Mouse (Mus musculus): ENCODE data around the gene Slc2a13. TPM values are rescaled to one million over a fixed set of nuclear protein-coding genes. Genes with fewer than 3 reads are reported as not detected.

The Slc2a13 gene
- polyA plus RNA-seq, 1 experiment from 2014 or later: 0.13 TPM

DNA sequence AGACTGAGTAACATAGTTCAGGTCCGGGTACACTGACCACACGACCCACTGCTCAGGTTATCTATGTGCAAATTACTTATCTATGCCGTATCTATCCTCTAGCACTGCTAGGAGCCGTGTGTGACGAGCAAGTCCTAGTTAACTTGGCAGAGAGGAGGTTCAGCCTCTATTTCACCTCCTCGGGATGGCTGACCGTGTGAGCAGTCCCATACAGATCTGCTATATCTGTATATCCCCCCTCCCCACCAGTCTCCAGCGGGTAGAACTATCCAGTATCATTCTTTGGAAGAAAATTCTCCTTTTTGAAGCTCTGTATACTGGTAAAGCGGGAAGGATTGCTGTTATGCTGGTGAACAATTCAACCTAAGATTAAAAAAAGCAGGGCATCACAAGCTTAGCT, 70.8 kb downstream of the Slc2a13 start:
- H3K36me3 ChIP-seq: no peaks in the 10 kb centered on the region
- H3K4me2 ChIP-seq: no peak overlapping the region
- ATAC-seq (ENCODE audit: low read depth) (no peak), DNase-seq (no peak)
- no peak overlapping the region for H3K4me3 ChIP-seq (replicated peaks)
- 58% methylated on average over 9 of the region's 9 CpGs for WGBS (ENCODE audit: insufficient replicate concordance)
- no peak overlapping the region for H3K27ac ChIP-seq
- H3K9ac ChIP-seq: no peak overlapping the region
- H3K27me3 ChIP-seq: no peaks in the 10 kb centered on the region
- no peaks in the 10 kb centered on the region for H3K4me1 ChIP-seq (replicated peaks)
- no peaks in the 10 kb centered on the region for H3K9me3 ChIP-seq (replicated peaks)

DNA sequence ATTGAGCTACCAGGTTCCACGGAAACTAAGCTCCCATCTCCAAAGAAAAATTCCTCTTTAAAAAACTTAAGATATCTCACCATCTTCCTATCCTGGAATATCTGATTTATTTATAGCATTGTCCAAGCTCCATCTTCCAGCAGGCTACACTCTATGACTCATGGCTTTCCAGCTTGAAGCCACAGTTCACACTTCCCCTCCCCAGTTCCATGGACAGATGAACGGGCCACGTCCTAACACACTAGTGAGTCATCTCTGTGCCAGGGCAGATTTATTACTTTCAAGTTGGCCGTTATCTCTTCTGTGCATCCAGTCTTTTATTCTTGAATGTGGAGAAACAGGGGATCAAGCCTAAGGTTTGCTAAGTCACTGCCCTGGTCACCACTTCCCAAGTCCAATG, 78.0 kb downstream of the Slc2a13 start:
- no peak for ATAC-seq (ENCODE audit: low read depth)
- no peak overlapping the region for H3K27ac ChIP-seq
- no peaks in the 10 kb centered on the region for H3K4me1 ChIP-seq (replicated peaks)
- H3K36me3 ChIP-seq: no peaks in the 10 kb centered on the region
- H3K4me2 ChIP-seq: no peak overlapping the region
- no peaks in the 10 kb centered on the region for H3K27me3 ChIP-seq
- no peak overlapping the region for H3K9ac ChIP-seq
- 60% methylated on average over 4 of the region's 4 CpGs for WGBS (ENCODE audit: insufficient replicate concordance)
- no peak overlapping the region for H3K4me3 ChIP-seq (replicated peaks)
- no peak for DNase-seq
- no peaks in the 10 kb centered on the region for H3K9me3 ChIP-seq (replicated peaks)

DNA sequence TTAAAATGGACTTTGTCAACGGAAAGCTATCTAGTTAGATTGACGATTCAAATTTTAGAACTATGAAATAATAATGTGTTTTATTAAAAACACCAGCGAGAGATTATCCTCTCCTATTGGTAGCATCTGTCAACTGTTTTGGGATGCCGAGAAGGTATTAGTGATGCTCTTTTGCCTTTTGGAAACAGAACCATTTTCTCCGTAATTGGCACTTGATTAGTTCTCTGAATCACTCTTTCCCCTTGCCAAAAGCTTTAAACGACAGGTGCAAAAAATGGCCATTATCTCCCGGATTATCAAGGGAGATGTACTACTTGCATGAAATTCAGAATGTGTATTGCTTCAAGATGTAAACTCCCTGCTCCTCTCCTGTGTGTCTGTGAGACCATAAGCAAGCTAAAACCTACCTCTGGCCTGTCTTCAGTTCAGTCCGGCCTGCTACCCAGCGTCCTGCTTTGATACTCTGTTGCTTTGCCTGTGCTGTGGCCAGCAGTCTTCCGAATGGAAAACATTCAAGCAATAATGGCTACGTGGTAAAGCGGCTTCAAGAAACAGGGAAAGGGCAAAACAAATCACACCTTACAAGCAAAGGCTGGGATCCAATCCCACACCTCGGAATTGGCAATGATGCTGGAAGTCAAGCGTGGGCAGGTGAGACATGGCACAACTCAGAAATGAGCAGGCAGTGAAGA, 93.0 kb downstream of the Slc2a13 start:
- Histone ChIP-seq H3K4me2 (no peak overlapping the region), H3K27me3 (no peaks in the 10 kb centered on the region), H3K9me3 (replicated peaks) (0 out of 2 replicates have a peak, but pooled peaks cover 3% of the 10 kb centered on the region), H3K9ac (no peak overlapping the region), H3K36me3 (no peaks in the 10 kb centered on the region), H3K4me3 (replicated peaks) (no peak overlapping the region), H3K27ac (no peak overlapping the region), H3K4me1 (replicated peaks) (no peaks in the 10 kb centered on the region)
- WGBS (ENCODE audit: insufficient replicate concordance): 67% methylated on average over 14 of the region's 14 CpGs
- DNase-seq: no peak
- no peak for ATAC-seq (ENCODE audit: low read depth)

DNA sequence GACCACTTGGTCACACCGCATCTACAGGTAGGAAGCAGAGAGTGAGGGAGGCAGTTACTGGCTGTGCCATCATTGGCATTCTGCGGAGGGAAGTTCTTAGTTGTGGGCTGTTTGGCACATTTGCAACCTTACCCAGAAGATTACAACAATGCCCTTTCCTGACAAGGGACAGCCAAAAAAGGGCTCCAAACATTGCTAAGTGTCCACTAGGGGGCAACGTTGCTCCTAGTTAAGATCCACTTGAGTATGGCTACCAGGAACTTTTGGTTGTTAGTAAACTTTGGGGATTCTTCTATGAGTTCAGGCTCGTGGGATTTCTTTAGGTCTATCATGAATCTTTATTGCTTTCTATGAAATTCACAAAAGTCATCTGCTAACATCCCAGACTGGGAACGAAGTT, 95.3 kb downstream of the Slc2a13 start:
- H3K9ac ChIP-seq: no peak overlapping the region
- H3K4me3 ChIP-seq (replicated peaks): no peak overlapping the region
- DNase-seq (no peak), ATAC-seq (ENCODE audit: low read depth) (no peak)
- no peaks in the 10 kb centered on the region for H3K27me3 ChIP-seq
- 32% methylated on average over 5 of the region's 5 CpGs for WGBS (ENCODE audit: insufficient replicate concordance)
- 0 out of 2 replicates have a peak, but pooled peaks cover 3% of the 10 kb centered on the region for H3K9me3 ChIP-seq (replicated peaks)
- H3K36me3 ChIP-seq: no peaks in the 10 kb centered on the region
- H3K27ac ChIP-seq: no peak overlapping the region
- H3K4me1 ChIP-seq (replicated peaks): no peaks in the 10 kb centered on the region
- H3K4me2 ChIP-seq: no peak overlapping the region

DNA sequence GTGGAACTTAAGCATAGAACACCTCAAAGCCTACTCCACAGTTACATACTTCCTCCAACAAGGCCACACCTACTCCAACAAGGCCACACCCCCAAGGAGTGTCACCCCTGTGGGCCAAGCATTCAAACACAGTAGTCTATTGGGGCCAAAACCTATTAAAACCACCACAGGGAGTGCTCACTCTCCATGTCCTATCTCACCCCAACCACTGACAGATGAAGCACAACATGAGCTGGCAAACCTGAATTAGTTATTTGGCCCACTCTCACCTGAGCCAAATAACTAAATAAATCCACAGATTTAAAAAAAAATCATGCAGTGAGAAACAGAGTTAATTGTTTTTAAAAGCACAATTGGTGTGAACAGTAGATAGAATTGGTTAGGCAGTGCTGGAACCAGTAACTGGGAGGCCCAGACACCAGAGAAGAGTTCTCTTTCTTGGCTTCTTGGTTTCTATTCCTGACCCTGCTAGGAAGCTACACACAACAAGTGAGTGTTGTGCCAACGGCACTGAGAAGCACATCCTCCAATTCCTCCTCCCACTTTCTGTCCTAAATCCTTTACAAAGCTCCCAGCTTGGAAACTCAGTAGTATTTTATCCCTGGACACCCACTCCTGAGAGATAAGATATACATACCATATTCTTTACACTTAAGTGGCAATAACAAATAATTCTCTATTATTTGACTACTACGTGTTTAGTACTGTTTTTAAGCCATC, 99.2 kb downstream of the Slc2a13 start:
- WGBS (ENCODE audit: insufficient replicate concordance): 50% methylated on average over 2 of the region's 2 CpGs
- DNase-seq: no peak
- no peak for ATAC-seq (ENCODE audit: low read depth)

DNA sequence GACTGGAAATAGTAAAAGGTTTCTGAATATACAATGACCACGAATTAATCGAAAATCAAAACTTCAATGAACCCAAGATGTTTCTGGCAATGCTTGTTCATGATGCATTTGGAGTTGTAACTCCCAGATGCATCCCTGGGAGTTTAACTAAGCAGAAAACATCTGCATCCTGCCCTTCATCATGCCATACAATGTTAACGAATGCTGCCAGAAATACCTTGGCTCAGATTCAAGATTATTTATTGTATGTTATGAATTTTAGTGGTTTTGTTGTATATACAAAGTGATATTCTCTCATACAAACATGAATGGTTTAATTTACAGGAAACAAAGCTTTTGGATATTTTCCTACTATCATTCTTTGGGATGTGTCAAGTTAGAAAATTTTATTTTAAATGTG, 107.7 kb downstream of the Slc2a13 start:
- ATAC-seq (ENCODE audit: low read depth) (no peak), DNase-seq (no peak)
- WGBS (ENCODE audit: insufficient replicate concordance): 42% methylated on average over 3 of the region's 3 CpGs
- Histone ChIP-seq H3K4me2 (no peak overlapping the region), H3K4me3 (replicated peaks) (no peak overlapping the region), H3K27me3 (no peaks in the 10 kb centered on the region), H3K9ac (no peak overlapping the region), H3K36me3 (no peaks in the 10 kb centered on the region), H3K4me1 (replicated peaks) (no peaks in the 10 kb centered on the region), H3K9me3 (replicated peaks) (no peaks in the 10 kb centered on the region), H3K27ac (no peak overlapping the region)

More for the DNA sequence above, 99.2 kb downstream of the Slc2a13 start:
- Histone ChIP-seq H3K4me2 (no peak overlapping the region), H3K27me3 (no peaks in the 10 kb centered on the region), H3K36me3 (no peaks in the 10 kb centered on the region), H3K27ac (no peak overlapping the region), H3K4me1 (replicated peaks) (no peaks in the 10 kb centered on the region), H3K4me3 (replicated peaks) (no peak overlapping the region), H3K9me3 (replicated peaks) (no peaks in the 10 kb centered on the region; the same call in 1 of the 2 replicates), H3K9ac (no peak overlapping the region)

DNA sequence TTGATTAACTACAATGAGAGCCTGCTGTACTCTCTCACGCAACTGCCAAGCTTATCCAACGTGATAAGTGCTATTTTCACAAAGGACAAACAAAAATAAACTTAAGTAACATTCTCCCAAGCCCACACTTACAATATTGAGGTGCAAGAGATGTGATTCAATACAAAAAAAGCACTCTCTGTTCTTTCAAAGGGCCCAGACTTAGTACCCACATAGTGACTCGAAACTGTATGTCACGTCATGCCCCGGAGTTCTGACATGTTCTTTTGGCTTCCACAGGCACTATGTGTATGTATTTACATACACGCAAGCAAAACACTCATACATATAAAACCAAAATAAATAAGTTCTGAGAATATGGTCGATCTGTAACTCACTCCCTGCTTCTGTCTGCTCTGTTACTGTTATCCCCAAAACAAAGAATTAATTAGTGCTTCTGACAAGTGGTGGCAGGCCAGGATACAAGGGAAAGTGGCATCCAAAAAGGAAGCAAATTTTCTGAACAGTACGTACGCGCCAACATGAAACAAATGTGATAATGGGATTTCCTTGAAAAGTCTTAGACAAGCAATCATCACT, 109.1 kb downstream of the Slc2a13 start:
- Histone ChIP-seq H3K9ac (no peak overlapping the region), H3K27ac (no peak overlapping the region), H3K9me3 (replicated peaks) (no peaks in the 10 kb centered on the region), H3K36me3 (no peaks in the 10 kb centered on the region), H3K4me1 (replicated peaks) (no peaks in the 10 kb centered on the region), H3K27me3 (no peaks in the 10 kb centered on the region), H3K4me3 (replicated peaks) (no peak overlapping the region), H3K4me2 (no peak overlapping the region)
- DNase-seq (no peak), ATAC-seq (ENCODE audit: low read depth) (no peak)
- 65% methylated on average over 10 of the region's 10 CpGs for WGBS (ENCODE audit: insufficient replicate concordance)

DNA sequence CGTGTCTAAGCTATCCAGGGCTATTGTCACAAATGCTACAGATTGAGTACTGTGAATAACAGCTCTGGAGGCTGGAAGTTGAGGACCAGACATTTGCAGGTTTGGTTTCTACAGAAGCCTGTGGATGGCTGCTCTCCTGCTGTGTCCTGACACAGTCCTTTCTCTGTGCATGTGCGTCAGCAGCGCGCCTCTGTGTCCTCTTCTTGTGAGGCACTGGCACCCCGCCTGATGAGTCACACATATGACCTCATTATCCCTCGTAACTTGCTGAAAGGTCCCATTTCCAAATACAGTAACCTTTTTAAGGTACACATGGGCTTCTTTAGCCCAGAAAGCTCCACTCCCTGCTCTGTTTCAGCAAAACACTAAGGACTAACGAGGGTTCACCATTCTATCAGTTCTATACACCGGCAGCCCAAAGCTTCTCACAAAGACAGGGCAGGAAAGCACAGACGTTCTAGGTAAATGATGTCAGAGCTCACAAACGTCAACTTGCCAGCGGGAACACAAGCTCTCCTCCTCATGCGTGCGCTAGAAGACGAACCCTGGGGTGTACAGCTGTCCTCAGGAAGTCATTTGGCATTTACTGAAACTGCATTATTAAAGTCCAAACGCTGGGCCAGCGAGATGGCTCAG, 109.9 kb downstream of the Slc2a13 start:
- WGBS (ENCODE audit: insufficient replicate concordance): 64% methylated on average over 16 of the region's 16 CpGs
- no peak overlapping the region for H3K4me2 ChIP-seq
- no peak overlapping the region for H3K27ac ChIP-seq
- no peaks in the 10 kb centered on the region for H3K27me3 ChIP-seq
- H3K9ac ChIP-seq: no peak overlapping the region
- no peaks in the 10 kb centered on the region; the same call in 1 of the 2 replicates for H3K9me3 ChIP-seq (replicated peaks)
- no peak overlapping the region for H3K4me3 ChIP-seq (replicated peaks)
- no peaks in the 10 kb centered on the region for H3K36me3 ChIP-seq
- DNase-seq (no peak), ATAC-seq (ENCODE audit: low read depth) (no peak)
- H3K4me1 ChIP-seq (replicated peaks): no peaks in the 10 kb centered on the region

DNA sequence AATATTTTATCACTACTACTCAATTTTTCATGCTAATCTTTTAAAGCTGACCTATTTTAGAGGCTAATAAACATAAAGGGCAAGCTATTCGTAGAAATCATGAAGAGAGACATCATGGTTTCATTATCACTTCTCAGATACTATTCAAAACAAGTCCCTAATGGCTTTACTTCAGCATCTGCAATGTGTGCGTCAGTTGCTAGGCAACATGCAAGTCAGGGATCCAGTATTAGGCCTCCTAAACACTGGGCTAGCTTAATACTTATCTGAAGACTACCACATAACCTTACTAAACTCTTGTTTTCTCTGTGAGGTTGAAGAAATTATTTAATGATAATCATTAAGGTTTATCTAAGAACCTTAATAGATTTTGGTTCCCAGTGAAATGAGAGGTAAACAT, 111.1 kb downstream of the Slc2a13 start:
- no peaks in the 10 kb centered on the region; the same call in 1 of the 2 replicates for H3K9me3 ChIP-seq (replicated peaks)
- H3K27me3 ChIP-seq: no peaks in the 10 kb centered on the region
- no peak overlapping the region for H3K27ac ChIP-seq
- H3K36me3 ChIP-seq: no peaks in the 10 kb centered on the region
- H3K4me3 ChIP-seq (replicated peaks): no peak overlapping the region
- 39% methylated on average over 2 of the region's 2 CpGs for WGBS (ENCODE audit: insufficient replicate concordance)
- H3K4me2 ChIP-seq: no peak overlapping the region
- no peak overlapping the region for H3K9ac ChIP-seq
- no peaks in the 10 kb centered on the region for H3K4me1 ChIP-seq (replicated peaks)
- no peak for ATAC-seq (ENCODE audit: low read depth)
- no peak for DNase-seq

DNA sequence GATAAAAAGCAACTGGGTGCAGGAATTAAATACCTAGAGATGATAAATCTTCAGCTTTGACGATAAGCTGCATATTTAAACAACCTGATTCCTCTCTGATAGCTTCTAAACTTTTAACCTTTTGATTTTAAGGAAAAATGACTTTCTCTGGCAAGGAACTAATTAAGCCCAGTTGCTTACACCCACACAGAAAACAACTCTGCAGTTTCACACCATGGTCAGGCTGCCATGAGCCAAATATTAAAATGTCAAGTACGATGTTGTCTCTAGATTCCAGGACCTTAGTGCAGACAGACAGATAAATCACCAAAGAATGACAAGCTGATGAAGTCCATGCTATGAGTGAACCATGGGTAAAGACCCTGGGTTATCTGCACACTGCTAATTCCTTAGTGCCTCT, 115.9 kb downstream of the Slc2a13 start:
- Histone ChIP-seq H3K4me1 (replicated peaks) (no peaks in the 10 kb centered on the region), H3K27ac (no peak overlapping the region), H3K9me3 (replicated peaks) (no peaks in the 10 kb centered on the region; the same call in 1 of the 2 replicates), H3K9ac (no peak overlapping the region), H3K4me2 (no peak overlapping the region), H3K36me3 (no peaks in the 10 kb centered on the region), H3K4me3 (replicated peaks) (no peak overlapping the region), H3K27me3 (no peaks in the 10 kb centered on the region)
- ATAC-seq (ENCODE audit: low read depth): no peak
- no peak for DNase-seq
- WGBS (ENCODE audit: insufficient replicate concordance): 62% methylated on average over 2 of the region's 2 CpGs

DNA sequence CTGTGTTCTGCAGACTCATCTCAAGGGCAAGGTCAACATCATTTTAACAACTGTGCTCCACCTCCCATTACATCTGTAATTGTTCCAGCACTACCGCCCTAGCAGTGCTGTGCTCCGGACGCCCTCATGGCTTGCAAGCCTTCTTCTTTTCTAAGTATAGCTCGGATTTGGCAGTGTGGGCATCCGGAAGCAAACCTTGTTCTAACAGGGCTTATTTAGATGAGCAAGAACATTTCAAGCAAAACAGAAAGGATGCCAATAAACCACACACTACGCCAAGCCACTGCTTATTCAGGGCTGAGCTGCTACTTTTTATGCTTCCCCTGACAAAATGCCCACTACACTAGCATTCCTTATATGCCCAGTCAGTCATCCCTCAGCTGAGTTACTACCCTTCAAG, 127.7 kb downstream of the Slc2a13 start:
- no peak overlapping the region for H3K4me2 ChIP-seq
- no peaks in the 10 kb centered on the region for H3K4me1 ChIP-seq (replicated peaks)
- no peaks in the 10 kb centered on the region for H3K36me3 ChIP-seq
- no peak overlapping the region for H3K27ac ChIP-seq
- ATAC-seq (ENCODE audit: low read depth) (no peak), DNase-seq (no peak)
- no peak overlapping the region for H3K9ac ChIP-seq
- H3K4me3 ChIP-seq (replicated peaks): no peak overlapping the region
- no peaks in the 10 kb centered on the region for H3K27me3 ChIP-seq
- no peaks in the 10 kb centered on the region for H3K9me3 ChIP-seq (replicated peaks)
- 70% methylated on average over 6 of the region's 6 CpGs for WGBS (ENCODE audit: insufficient replicate concordance)
